Mouse (Mus musculus): Measurements from ENCODE around the gene 9430038I01Rik.

Gene 9430038I01Rik

GRCm38 (mm10) chr7:137365056-137365455 is 45.5 kb downstream of the 9430038I01Rik start:
- DNase-seq (ENCODE audit: low read depth), result no peak

- no peak for DNase-seq (ENCODE audit: low read depth)
Observed at GRCm38 (mm10) chr7:137364571-137364970, 46.0 kb downstream of the 9430038I01Rik start.

GRCm38 (mm10) chr7:137346860-137347259 is 63.7 kb downstream of the 9430038I01Rik start:
- DNase-seq (ENCODE audit: low read depth), result no peak

GRCm38 (mm10) chr7:137346068-137346467 is 64.5 kb downstream of the 9430038I01Rik start:
- DNase-seq (ENCODE audit: low read depth), result no peak

- no peak for DNase-seq (ENCODE audit: low read depth)
Observed at GRCm38 (mm10) chr7:137333951-137334350, 76.6 kb downstream of the 9430038I01Rik start.

Data from induced T-regulatory cell, adult 2 months (primary cell).